Mouse (Mus musculus): ENCODE measurements around the gene Nfia. TPM values are rescaled to one million over a fixed set of nuclear protein-coding genes. Genes with fewer than 3 reads are reported as not detected.

Gene Nfia
- total RNA-seq, 1 experiment from 2014 or later = 206 TPM

DNA sequence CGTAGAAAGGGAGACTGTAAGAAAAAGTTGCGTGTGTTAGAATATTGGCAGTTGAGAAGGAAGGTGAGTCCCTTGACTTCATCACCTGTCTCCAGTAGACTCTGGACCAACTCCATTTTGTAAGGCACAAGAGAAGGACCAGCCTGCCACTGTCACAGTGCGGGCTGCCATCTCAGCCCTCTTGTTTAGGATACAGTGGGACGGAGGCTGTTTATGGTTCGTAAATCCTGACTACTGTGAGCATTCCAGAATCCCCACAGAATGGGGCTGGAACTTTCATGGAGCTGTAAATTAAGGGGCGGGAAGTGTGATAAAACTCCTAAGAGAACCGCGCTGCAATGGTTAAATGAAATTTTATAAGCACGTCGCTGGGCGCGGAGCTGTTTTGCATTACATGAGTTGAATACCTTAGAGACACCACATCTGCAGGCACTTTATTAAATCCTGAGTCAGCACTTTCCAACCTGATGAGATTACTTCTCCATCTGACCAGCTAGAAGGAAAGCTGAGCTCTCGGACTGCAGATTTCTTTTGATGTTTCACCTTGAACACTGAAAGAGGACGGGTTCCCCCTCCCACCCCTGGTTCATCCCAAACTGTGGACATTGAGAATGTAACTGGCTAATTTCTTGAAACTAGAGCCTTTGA is 334.0 kb downstream of the Nfia start:
- no peak for DNase-seq

DNA sequence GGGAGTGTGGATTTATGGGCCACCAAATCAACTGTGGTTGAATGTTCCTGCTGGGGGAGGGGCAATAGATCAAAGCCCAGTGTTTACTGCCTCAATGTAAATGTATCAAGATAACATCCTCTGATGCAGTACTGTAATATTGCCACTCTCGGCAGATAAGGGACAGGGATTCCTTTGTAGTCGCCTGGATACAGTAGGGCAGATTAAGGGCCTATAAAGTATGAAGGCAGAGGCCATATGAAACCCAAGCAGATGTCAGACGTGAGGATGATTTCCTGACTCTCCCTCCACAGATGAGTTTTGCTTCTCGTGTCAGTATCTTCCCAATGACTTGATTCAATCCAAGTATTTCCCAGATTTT is 334.5 kb downstream of the Nfia start:
- no peak for DNase-seq

DNA sequence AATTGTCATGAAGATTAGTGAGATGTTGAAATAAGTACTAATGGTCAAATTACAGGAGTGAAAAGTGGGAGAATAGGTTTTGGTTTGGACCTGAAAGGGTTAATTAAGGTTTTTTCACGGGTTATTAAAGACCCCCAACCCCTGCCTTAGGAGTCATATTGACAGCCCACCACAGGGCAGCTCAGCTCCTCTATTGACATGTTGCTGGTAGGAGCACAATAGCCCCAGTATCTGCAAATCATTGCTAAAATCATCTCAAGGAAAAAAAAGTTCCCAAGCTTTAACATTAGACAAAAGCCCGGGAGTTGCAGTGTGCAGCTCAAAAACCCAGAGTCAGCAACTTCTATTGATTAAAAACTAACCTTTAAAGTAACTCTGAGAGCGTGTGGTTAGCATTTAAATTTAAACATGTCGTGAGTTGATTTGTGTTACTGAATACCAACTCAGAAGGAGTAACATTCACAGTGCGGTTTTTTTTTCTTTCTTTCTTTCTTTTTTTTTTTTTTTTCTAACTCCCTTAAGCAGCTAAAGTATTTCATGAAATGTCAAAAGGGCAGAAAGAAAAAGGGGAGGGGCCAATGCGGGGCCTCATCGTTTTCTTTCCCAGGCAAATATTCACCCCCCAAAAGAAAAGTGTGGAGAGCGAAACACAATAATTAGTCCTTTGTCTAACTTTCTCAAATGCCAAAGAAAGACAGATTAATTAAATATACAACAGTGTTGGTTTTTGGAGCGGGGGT is 335.6 kb downstream of the Nfia start:
- DNase-seq = no peak

DNA sequence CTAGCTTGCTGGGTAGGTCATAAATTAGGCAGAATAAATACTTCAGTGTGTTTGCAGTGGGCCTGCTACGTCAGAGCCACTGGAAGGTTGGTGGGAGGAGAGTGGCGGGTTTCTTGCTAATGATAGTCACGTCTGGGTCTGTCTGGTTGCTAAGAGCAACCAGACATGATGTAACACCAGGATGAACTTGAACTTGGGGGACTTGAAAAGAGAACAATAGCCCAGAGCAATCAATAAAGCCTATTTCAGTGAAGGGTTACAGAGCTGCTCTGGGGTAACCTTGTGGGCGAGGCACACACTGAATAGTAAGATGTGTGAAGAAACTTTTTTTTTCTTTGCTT is 336.1 kb downstream of the Nfia start:
- no peak for DNase-seq

DNA sequence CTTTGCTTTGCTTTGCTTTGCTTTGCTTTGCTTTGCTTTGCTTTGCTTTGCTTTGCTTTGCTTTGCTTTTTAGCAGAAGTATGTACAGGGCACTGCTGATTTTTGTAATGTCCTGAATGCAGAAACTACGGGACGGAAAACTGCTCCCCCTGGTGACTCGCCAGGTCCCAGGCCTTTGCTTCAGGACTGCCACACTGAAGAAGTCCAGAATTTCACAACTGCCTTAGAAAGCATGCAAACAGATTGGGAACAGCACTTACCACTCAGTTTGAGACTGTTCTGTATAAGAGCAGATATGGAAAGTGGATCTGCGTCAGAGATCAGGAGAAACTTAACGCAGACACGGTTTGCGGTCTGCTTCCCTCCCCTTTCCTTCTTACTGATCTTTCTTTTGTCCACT is 336.5 kb downstream of the Nfia start:
- DNase-seq = peak; percentile 77

DNA sequence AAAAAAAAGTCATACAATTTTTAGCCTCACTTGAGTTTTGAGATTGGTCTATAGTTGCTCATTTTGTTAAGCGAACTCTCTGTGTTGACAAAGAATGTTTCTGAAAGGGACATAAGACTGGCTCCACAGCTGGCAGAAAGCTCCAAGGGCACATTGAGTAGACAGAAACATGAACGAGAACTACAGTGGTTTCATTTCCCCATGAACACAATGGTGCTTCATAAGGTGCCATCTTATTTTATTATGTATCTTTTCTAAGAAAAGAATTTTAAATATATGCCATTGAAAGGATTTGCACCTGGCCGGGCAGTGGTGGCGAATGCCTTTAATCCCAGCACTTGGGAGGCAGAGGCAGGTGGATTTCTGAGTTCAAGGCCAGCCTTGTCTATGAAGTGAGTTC is 337.4 kb downstream of the Nfia start:
- DNase-seq = no peak

DNA sequence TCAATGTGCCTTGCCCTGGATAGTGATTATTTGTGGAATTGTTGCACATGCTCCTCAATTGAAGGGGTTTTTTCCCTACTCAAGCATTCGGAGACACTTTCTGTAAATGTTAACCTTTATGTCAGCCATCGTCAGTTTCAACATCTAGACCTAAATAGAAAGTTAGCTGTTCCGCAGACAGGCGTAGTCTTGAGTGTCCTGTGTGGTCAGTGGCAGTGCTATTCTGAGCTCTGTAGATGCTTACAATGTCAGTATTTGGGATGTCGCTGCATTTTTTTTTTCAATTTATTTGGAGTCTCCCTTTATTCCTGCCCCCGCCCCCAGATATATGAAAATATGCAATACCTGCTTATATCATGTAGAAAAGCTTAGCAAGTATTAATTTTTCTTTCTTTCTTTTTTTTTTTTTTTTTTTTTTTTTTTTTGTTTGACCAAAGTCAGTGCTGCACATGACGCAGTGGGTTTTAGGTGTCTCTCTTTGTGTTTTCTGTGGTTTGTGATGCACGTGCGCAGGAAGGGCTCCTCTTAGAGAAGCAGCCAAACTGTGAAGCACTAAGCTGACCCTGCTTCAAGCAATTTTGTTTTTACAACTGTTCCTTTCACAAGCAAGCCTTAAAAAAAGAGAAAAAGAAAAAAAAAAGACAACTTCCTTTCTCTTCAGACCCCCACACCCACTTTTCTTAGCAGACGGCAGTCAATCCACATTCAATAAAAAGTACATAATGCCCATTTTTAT is 340.9 kb downstream of the Nfia start:
- DNase-seq = no peak

DNA sequence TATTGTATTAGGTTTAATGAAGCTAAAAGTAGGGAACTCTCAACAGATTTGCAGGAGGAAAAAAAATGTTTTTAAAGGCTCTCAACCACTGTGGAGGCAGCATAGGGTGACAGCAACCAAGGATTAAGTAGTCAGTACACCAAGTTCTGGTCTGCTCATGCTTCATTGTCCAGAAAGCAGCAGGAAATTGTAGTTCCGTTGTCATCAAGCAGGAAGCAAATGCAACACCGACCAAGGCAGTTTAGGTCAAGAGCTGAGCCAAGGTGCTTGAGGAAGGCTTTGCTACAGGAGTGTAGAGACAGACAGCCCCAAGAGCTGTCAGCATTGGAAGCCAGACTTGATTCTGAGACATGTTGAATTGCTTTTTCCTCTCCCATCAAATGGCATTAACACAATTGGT is 342.4 kb downstream of the Nfia start:
- DNase-seq = no peak

DNA sequence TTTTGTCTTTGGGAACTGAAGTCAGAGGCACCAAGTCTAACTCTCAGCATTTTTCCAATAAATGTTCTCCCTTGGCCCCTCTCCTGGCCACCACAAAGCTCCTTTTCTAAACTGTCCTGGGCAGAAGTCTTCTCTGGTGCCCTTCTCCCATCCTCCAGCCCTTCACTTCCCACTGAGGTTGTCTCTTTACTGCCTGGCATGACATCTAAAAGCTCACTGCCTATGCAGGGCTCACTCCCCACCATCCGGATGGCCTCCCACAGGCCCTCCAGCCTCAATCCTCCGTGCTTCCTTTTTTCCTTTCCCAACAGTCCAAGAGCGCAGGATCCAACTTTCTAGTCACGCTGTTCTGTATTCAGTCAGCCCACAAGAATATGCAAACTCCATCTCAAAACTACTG is 342.9 kb downstream of the Nfia start:
- DNase-seq = no peak

DNA sequence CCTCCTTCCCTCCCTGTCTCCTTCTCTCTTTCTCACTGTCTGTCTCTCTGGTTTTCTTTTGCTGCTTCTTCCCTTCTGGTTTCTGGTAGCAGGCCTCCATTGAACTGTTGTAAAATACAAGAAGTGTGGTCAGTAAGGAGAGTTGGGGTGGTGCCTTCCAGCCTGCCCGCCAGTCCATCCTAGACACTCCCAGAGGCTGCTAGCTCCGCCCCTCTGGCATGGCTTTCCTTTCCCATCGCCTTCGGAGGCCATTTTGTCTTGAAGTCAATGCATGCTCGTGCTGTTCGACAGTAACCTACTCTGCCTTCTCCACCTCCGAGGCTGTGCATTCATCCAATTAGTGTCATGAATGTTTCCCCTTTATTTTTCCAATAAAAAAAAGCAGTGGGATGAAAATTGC is 343.5 kb downstream of the Nfia start:
- DNase-seq = no peak

DNA sequence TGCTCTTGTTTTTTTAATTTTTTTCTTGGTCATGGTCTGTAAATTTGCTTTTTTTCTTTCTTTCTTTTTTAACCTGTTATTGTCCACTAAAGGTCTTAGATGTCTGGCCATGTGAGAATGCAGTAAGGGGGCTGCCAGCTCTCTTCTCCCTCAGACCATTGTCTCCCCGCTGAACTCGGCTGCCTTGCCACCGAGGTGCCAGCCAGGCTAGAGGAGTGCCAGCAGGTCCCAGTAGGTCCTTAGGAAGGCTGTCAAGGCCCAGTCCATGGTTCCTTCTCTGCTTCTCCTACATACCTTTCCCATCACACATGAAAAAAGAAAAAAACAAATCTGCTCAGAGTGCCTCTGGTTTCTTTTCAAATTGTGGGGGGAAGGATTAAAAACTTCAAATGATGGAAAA is 345.6 kb downstream of the Nfia start:
- no peak for DNase-seq

DNA sequence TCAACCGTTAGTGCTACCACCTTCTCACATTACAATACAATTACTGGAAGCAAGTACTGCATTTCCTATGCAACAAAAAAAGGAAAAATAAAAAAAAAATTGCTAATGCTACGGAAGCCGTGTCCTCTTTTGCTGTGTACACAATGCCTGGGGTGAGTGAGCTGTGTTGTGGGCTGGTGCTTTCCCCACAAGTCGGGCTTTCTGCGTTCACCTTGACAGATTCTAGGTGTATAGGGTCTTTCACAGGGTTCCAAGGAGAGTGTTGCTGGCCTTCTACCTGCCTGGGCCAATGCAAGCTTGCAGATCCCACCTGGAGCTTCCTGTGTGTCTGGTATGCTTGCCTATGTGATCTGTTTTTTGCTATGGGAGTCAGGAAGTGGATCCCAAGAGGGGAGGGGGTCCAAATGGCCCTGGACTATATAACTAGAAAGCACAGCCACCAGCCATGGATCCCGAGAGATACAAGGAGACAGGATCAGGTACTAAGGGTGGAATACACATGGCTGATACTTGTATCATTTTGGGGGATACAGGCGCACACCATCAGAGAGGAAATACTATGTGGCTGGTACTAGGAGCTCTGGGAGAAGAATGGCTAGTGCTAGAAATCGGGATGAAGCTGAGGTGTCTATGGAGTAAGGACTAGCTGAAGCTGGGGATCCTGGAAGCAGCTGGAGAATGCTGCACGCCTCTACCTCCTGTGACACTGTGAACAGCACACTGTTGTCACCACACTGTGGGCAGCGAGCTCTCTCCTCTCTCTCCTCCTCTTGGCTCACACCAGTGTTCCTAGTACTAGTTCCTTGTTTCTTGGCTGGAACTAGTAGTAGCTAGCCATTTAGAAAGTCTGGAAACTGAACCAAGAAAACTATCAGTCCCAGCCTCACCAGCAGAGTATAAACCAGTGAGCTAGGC is 346.5 kb downstream of the Nfia start:
- DNase-seq = no peak

DNA sequence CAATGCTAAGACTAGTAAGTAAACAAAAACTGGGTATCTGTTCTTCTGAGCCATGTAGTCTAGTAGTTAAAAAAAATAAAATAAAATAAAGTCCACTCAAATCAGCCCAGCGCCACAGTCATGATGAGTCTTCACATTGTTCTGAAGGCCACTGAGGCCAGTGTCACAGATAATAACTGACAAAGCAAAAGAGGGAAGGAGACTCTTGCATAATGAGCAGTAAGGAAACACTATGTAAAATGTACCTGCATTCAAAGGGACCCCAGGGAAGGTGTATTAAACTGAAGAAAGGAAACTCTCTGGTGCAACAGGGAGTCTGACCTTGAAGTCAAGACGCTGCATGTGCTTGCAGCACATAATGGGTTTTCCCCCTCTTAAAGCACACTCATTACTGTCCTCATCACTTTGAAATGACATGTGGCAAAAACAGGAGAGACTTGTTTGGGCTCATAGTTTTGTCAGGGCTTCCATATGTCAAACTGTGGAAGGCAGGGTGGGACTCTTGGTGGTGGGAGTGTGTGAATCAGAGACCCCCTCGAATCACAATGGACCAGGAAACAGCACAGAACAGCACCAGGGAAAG is 347.5 kb downstream of the Nfia start:
- DNase-seq = no peak

DNA sequence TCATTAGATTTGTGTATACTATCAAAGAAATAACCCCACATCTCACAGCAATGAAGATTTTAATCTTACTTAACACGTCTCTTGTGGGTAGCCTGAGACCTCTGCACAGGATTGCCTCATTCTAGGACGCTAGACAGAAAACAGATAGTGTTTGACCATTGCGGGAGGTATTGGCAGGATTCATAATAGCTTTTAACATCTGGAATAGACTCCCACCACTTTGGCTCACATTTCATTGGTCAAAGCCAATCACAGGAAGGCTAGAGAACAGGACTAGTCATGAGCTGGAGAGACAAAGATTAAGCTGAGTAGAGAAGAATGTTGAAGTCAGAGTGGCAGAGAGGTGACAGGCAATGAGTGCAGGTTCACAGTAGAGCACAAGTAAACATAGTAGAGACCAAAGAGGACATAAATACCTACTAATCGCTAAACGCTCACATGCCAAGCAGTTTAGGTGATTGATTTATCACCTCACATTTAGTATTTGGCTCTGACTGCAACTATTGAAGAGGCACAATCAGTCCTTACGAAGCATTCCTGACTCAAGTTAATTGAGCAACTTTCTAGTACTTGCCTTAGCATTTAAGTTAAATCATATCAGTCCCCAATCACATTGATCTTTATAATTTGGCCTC is 348.3 kb downstream of the Nfia start:
- no peak for DNase-seq

DNA sequence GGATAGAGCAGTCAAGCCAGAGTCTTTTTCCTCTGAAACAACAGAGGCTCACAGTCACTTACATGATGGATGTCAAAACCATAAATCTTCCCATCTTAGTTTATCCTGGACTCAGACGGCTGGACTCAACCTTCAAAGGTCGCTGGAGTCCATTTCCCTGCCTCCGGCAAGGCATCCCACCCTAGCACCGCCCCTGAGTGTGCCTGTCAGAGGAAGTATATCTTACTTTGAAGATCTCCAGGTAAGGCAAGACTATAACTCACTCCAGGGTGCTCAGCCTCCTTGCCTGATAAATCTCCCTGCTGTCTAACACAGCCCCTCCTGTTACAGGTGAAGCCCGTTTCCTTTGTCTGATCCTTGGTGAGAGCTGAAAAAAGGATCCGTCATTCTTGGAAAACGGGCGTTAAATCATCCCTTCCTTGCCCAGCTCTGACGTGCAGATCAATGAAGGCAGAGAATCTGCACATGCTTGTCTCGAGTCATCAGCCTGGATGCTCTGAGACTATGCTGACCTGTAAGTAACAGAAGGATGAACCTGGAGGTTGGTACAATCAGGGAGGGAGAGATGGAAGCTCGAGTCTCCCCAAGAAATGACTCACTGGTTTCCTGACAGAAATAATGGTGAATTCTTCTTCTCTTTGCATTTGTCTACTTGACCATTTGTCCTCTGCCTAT is 353.6 kb downstream of the Nfia start:
- DNase-seq = no peak

DNA sequence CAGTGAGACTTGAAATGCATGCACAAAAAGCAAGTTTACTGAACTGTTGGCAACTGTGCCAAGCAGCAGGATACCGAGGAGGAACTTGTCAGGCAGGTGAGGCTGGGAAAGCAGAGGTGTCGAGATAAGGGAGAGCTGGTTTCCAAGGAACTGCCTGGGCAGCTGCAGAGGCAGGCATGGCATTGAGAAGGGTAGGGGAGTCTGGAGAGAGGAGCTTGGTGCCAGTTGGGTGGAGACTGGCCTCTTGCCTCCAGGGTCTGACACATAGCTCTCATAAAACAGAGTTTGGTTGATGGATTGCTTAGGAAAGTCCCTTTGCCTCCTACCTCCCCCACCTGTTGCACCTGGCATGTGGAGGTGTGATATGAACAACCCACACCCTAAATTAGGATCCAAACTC is 358.3 kb downstream of the Nfia start:
- no peak for DNase-seq

DNA sequence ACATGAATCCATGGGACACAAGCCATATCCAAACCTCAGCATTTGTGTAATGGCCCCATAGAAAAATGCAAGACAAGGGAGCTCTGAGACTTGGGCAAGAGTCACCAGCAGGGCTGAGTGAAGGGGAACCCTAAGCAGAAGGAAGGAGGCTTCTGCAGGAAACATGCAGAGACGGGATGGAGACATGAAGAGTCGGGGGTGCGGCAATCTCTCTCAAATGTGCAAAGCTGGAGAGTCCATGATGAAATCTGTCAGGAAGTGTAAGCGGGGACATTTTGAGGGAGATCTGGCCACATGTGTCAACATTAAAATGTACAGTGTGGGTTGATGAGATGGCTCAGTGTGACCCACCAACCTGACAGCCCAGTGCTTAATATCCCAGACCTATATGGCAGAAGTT is 361.5 kb downstream of the Nfia start:
- DNase-seq = no peak

DNA sequence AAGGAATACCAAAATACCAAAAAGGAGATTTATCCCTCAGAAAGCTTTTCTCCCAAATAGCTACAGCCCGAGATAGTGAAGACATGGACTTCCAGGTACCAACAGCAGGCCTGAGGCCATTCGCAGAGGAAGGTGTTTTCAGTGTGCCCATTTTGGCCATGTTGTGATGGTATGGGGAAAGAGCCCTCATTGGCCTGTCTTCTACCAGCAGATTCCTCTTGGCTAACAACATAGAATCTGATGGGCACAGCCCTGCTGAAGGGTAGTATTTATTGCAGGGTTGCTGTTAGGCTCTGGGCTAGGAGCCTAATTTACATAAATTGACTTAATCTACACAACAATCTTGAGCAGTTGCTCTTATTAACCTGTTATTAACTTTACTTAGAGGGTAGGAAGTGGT is 363.5 kb downstream of the Nfia start:
- no peak for DNase-seq

DNA sequence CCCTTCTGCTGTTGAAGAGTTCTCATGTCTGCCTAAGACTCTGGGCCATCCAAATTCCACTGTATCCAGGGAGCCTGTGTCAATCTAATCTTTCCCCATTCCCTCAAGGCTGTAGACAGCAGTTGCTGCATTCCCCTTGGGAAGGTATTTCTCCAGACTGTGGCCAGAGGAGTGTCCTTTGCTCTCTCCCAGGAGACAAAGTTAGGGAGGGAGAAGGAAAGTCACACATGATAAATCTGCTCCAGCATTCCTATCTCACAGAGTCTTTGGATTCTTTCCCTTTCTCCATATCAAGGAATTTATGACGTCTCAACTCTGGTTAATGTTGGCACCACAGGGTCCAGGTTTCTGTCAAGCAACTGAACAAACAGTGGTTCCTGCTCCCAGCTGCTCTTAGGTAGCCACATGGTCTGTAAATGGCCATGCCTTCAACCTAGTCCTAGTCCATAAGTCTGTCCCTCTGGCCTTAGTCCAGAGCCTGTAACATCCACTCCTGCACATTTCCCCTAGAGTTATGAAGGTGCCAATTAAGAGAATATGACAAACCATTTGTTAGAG is 370.4 kb downstream of the Nfia start:
- no peak for DNase-seq

DNA sequence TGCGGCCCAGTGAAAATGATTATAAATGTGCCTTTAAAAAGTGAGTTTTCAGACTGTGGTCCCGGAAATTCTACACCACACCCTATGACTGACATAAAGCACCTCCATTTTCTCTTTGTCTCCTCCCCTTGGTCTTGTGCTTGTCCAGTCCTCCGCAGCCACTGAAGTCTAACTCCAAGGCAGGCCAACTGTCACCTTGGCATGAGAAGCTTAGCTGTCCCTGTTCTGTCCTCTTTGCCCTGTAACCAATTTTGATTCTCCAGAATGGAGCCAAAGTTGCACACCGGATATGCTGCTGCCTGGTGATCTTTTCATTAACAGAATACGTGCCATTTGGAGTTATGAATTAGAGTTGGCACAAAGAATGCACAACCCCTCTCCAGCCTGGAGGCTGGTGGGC is 378.0 kb downstream of the Nfia start:
- DNase-seq = no peak

DNA sequence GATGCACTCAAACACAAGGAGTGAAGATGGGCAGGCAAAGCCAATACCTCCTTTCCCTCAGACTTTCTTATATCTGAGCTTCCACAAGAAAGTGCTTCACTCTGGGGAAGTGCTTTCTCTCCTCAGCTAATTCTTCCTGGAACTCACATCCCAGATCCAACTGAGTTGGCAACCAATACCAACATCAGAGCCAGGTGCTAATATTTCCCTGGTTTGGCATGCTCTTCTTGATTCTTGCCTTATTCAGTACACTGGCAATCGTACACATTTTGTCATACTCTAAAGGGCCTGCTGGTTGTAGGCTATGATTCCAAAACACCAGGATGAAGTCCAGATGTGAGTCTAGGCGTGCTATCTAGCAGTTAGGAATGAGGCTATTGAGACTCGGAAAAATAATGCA is 385.4 kb downstream of the Nfia start:
- no peak for DNase-seq

Measured in adrenal gland, postnatal 25 days (tissue).